Mouse (Mus musculus) left cerebral cortex, postnatal 14 days (tissue): ENCODE measurements around the gene Kcnj14. TPM values are rescaled to one million over a fixed set of nuclear protein-coding genes. Genes with fewer than 3 reads are reported as not detected.

Experiments
- DNase-seq, 2 experiments: peaks; one replicate each; pipeline ENCODE4 v3.0.0; 2021 to 2022; ENCODE audit warnings: low spot score in 2 of 2, mixed read lengths in 1 of 2
- intact Hi-C: fragments of 180-260 bp; cut with DNase I; formaldehyde crosslinking; loops from one replicate; pipeline ENCODE4 v1.15.1; 2025
- long read RNA-seq, 2 experiments: library from polyadenylated mRNA; stranded (forward); transcript quantifications; one replicate each; pipeline ENCODE4 v2.0.0; 2021
- total RNA-seq, 2 experiments: library from RNA; stranded (reverse); gene quantifications; 2 replicates each; pipeline ENCODE4 v1.2.3; 2021

Kcnj14 gene
- 1 to 10 TPM; 1.8 to 1.9 TPM for total RNA-seq
- long read RNA-seq, experiment 1, result 0 reads
- long read RNA-seq, experiment 2, partial matches to known transcripts, result 1 of 2 reads
- long read RNA-seq, experiment 2, other reads (novel, unspliced or antisense), result 0 of 2 reads

DNA sequence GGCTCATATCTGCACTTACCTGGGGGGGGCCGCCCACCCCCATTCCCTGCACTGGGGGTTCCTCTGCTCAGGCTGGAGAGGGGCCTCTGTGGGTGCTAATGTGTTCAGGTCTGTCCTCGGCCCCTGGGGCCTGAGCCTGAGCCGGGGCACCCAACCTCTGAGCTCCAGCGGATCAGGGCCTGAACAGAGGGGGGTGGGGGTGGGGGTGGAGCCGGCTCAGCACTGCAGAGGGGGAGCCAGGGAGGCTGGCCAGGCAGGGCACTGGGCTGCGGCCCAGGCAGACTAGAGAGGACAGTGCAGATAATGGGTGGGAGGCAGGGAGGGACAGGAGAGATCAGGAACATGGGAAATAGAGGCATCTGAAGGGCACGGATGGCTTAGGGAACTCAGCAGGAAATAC lies at the start of gene Kcnj14:
Gene Kcnj14 (minus strand): TSS at position 185 of the 400 bp plus-strand sequence.
- intact Hi-C loops, result no loop called here
- DNase-seq, result no peak

DNA sequence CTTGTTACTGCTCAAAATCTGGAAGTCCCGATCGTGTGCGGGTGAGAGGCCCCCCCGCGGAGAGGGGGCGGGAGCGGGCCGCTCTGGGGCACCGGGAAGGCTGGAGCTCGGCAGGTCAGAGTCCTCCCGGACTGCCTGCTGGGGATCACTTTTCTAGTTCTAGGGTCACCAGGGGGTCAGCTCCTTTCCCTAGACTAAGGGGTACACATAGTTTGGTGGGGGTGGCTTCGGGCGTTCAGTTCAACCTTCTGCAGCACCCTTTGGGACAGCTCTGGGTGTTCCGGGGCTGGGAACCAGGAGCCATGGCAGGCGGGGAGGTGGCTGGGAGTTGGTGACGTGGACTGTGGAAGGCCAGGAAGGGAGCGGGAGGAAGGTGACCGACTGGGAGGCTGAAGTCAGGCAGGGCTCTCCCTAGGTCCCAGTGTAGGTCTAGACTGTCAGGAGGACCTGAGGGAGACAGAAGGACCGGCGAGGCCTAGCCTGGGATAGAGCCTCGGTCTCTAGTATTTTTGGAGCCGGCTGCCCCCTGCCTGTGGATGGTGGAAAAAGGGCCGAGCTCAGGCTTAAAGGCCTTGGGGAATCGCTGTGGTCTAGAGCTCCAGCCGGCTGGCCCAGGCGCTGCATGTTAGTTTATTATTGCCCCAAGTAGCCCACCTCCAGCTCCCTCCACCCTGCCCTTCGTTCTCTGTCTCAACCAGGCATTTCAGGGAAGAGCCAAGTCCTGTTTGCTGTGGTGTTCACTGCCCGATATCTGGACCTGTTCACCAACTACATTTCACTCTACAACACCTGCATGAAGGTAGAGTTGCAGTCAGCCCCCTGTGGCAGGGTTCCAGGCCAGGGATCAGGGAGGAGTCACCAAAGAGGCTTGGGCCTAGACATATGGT lies 48.7 kb upstream of the Kcnj14 start:
- peak in 1 of 2 experiments; percentile 40 for DNase-seq
- intact Hi-C loops, result loop anchor here (5.0 kb wide), 1 partner anchor 64 kb away; no protein-coding TSS in a partner anchor

DNA sequence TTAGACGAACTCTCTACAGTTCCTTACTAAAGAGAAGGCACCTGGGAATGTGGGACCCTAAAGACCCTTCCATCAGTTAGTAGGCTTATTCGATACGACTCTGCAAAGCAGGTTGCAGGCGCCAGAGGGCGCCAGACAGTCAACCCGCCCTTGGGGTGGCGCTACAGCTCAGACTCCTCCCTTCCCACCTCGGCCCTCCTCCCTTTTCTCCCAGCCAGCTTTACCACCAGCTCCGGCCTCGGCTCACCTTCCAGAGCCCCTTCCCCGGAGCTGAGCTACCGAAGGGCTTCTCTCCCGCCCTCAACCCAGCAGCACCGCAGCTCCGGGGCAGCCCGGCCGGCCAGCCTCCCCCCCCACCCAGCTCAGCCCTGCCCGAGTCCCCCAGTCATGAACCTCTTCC lies 48.0 kb upstream of the Kcnj14 start, which contains the start of gene Kdelr1:
Gene Kdelr1 (plus strand): TSS at position 149 of the 400 bp plus-strand sequence.
- peak; percentile 91 to 93 for DNase-seq
- intact Hi-C loops, result loop anchor here (5.0 kb wide), 1 partner anchor 65 kb away; no protein-coding TSS in a partner anchor

DNA sequence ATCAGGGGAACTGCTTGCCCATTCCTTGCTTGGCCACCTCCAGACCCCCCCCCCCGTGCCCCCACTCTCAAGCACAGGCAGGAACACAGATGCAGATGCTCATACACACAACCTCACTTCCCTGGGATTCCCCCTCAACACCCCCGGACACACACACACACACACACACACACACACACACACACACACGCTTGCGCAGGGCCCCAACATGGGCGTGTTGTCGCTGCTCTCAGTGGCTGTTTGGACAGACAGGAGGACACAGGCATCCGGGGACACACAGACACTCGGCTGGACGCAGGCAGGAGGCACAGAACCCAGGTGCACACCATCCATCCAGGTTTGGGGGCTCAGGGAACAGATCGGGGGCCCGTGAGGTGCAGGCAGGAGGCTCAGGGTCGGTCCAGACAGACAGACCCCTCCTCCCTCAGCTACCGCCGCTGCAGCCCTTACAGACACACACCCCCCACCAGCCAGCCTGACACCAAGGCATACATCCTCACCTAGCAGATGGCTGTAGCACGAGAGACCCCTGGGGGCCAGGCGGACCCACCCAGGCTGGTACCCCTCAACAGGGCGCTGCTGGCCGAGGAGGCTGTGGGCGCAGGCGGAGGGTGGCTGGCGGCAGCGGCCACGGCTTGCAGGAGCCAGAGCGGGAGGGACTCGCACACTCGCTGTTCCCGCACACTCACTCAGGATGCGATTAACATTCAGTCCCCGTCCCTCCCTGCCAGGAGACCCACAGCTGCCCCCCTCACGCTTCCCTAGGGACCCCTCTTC lies 45.9 kb upstream of the Kcnj14 start:
- intact Hi-C loops, result loop anchor here (2.0 to 5.0 kb wide), 2 partner anchors 67 to 138 kb away; no protein-coding TSS in a partner anchor

DNA sequence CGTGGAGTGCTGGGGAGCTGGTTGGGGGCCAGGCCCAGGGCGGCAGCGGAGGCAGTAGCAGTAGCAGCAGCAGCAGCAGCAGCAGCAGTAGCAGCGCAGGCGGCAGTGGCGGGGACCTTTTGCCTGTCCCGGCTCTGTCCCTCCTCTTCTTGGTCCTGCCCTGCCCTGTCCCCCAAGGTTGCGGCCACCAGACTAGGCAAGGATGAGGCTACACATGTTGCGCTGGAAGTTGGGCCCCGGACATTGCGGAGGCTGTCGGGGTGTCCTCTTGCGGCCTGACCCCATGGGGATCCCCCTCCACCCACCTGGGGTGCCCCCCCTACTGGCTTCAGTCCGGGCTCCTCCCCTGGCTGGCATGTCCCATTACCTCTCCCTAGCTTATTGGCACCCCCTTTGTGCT lies 45.2 kb upstream of the Kcnj14 start:
- intact Hi-C loops, result loop anchor here (2.0 to 5.0 kb wide), 2 partner anchors 68 to 139 kb away; no protein-coding TSS in a partner anchor
- no peak for DNase-seq

More for the DNA sequence above, 45.9 kb upstream of the Kcnj14 start:
- DNase-seq, result no peak

DNA sequence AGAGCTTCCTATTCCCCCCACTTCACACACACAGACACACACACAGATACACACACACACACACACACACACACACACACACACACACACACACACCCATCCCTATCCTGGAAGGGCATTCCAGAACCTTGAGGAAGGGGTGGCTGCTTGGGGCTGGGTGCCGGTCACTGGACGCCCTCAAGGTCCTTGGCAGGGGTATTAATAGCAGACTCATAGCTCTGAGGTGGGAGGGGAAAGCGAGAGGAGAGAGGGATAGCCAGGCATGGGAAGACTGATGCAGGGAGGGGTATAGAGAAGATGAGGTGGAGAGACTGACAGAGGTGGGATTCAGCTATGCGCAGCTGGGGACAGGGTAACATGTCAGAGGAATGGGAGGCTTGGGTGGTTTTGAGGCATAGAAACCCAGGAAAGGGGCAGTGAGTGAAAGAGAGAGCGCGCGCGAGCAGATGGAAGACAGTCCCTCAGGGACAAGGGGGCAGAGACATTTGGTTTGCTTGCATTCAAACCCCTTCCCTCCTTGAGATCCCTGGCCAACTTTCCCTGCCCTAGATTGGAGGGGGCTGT lies 44.6 kb upstream of the Kcnj14 start:
- intact Hi-C loops, result no loop called here

DNA sequence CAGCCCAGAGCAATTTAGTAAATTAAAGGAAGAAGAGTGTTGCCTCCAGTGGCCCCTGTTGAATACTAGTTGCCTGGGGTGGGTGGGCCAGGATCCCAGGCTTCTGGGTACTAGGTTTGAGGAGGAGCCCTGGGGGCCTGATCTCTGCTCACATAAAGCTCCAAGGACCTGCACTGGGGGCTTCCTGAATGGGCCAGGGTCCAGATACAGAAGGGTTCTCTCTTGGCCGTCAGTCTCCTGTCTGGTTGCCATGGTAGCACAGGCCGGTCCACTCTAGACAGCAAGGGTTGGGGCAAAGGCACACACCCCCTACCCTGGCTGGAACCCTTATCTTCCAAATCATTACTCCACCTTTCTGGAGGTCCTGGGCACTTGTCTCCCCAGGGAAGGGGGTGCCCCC lies 43.3 kb upstream of the Kcnj14 start:
- DNase-seq, result no peak
- intact Hi-C loops, result no loop called here

More for the DNA sequence above, 44.6 kb upstream of the Kcnj14 start:
- no peak for DNase-seq

DNA sequence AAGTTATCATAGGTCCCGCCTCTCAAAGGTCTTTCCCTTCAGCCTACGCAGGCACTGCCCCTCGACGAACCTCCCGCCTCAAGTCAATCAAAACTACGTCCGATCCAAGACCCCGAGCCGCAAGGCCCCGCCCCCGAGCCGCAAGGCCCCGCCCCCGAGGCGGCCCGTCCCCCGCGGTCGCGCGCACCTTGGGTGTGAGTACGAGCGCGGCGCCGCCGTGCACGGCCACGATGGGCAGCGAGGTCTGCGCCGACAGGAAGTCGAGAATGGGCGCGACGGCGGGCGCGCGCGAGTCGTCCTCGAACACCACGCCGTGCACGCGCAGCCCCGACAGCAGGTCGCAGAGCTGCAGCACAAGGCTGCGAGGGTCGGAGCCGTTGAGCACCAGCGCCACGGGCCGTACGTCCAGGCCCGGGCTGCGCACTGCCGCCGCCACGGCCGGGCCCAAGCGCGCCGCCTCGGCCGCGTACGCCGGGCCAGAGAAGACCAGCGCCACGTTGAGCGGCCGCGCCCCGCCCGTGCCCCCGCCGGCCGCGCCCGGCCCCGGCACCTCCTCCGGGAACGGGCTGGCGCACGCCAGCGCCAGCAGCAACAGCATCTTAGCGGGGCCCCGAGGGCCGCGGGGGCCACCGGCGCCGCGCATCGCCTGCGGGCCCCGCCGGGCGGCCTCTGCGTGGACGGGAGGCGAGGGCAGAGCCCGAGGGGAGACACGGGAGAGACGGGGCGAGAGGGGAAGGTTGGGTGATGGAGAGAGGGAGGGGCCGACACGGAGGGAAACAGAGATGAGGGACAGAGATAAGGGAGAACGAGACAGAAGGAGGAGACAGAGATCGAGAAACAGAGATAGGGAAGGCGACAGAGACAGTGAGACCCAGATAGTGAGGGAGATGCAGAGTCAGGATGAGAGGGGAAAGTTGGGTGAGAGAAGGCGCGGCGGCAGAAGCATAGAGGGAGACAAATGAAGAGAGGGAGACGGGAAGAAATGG lies 41.6 kb upstream of the Kcnj14 start:
- intact Hi-C loops, result no loop called here
- peak; percentile 86 to 93 for DNase-seq

DNA sequence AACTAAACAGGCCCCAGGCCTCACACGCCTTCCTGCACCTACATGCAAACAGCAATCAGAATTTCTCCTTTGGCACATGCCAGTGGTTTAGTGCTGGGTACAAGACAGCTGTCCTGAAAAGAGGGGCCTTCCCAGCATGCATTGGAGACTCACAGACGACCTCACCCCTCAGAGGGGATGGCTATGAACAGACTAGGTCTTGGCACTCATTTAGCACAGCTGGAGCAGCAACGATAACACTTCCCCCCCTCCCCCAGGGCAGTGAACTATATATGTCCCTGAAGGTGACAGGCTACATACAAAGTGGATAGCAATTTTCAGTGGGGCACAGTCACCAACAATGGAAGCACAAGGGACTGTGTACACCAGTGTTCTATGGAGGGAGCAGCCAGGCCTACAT lies 39.9 kb upstream of the Kcnj14 start:
- intact Hi-C loops, result no loop called here
- DNase-seq, result no peak

DNA sequence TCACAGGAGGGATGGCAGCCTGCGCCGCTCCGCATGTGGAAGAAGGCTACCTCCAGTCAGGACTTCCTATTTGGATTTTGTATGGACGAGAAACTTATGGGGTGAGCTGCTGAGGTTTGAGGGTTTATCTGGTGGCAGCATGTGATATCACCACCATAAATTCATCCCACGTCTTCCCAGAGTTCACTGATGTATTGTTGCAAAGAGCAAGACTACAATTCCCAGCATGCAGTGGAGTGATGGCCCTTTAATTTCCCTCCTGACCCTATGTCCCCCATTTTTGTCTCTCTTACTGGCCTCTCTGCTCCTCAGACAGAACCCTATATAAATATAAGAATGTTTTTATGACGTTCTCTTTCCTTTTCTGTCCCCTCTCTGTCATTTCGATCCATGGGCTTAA lies 38.2 kb upstream of the Kcnj14 start:
- intact Hi-C loops, result no loop called here
- no peak for DNase-seq

DNA sequence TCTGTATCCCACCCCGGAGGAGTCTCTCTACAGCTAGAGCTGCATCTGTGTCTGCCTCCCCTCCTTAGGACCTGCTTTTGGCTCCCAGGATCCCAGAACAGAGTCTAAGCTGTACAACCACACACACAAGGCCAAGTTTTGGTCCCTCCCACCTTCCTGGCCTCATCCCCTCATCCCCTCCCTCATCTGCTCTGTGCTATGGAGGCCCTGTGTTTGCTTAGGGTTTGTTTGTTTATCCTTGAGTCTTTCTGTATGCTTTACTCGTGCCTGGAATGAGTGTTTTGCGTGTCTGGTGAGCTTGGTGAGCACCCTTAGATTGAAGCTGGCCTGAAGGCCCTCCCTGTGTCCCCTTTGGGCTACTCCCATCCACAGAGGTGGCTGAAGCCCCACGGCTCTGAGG lies 34.4 kb upstream of the Kcnj14 start:
- intact Hi-C loops, result no loop called here
- no peak for DNase-seq

DNA sequence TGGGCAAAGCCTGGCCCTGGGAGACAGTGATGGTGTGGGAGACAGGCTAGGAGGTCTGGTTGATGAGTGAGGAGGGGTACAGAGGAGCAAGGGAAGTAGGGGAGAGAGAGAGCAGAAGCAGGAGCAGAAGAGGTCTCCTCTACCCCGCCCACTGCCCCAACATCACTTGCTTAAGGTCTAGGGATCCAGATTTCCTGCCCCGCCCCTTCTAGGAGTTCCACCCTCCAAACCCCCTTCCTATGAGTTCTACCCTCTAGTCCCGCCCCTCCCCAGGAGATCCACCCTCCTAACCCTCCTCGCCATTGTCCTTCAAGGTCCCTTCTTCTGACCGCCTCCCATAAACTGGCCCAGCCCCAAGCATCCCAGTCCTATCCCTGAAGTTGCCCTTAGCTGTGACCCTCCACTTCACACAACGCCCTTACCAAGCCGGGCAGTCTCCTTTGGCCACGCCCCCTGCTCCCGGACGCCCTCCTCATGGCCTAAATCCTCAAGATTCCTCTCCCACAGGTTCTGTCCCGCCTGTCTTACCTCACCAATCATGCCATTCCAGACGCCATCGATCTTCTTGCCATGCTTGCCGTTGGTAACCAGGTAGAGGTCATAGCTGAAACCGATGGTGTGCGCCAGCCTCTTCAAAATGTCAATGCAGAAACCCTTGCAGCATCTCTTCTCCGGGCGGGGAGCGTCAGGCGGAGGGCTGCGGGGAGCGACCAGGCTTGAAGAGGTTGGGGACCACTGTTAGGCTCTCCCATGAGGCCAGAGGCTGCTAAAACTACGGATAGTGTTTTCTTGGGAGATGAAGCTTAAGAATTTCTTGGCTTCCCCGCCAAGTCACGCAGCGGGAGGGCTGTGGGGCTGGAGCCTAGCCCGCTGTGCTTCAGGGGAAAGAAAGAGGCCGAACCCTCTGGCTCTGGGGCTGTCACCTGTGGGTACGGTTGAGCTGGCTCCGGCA lies 32.6 kb upstream of the Kcnj14 start:
- intact Hi-C loops, result no loop called here
- DNase-seq, result no peak

DNA sequence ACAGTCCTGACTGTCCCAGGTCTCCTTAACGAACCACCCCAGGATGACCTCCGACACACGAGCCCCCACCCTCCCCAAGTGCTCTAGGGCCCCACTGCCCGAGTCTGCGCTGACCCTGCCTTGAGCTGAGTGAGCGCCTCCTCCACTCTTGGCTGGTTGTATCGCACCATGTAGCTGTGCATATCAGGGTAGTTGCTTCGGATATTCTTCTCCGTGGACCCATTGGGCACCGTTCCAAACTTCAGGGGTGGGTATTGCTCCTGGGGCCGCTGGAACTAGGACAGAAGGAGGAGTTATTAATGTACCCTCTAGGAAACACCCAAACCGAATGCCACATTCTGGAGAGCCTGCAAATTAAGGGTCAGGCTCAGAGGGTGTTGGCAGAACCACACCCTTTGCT lies 28.5 kb upstream of the Kcnj14 start:
- intact Hi-C loops, result no loop called here
- DNase-seq, result no peak

DNA sequence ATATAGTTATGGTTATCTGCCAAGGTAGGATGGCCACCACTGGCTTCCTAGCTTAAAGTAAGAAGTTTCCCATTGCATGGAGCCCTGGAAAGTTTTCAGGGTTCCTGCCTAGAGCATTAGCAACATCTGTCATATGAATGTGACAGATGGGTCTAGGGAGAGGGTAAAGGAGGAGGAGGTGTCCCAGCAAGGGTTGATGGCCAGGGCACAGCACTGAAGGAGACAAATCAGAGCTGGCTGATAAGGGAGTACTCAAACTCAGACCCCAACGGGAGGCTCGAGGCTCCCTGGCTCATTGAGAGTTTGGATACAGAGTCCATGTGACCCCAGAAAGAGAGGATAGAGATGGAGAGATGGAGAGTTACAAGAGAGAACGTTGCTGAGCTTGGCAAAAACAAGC lies 26.1 kb upstream of the Kcnj14 start:
- intact Hi-C loops, result no loop called here
- DNase-seq, result no peak

DNA sequence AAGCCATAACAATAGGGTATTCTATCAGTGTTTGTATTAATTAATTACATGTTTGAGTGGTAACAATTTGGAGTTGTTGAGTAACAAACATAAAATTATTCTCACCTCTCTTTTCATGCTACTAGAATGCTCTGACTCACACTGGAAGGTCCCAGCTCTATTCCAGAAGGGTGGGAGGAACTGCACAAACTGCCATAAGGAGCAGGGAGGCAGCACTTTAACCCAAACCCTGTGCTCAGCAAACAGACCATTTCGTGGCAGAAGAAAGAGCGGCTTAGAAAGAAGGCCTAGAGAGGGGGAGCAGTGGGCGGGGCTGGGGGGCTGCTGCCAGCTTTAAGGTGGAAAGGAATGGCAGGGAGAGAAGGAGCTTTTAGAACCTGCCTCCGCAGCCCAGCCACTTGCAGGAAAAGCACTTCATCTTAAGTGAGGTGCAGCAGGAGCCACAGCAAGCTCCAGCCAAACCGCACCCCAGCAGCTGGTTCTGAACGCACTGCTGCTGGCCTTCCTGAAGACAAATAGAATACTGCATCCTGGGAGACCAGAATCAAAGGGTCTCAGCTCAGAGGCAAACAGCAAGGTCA lies 24.0 kb upstream of the Kcnj14 start:
- DNase-seq, result no peak
- intact Hi-C loops, result no loop called here

DNA sequence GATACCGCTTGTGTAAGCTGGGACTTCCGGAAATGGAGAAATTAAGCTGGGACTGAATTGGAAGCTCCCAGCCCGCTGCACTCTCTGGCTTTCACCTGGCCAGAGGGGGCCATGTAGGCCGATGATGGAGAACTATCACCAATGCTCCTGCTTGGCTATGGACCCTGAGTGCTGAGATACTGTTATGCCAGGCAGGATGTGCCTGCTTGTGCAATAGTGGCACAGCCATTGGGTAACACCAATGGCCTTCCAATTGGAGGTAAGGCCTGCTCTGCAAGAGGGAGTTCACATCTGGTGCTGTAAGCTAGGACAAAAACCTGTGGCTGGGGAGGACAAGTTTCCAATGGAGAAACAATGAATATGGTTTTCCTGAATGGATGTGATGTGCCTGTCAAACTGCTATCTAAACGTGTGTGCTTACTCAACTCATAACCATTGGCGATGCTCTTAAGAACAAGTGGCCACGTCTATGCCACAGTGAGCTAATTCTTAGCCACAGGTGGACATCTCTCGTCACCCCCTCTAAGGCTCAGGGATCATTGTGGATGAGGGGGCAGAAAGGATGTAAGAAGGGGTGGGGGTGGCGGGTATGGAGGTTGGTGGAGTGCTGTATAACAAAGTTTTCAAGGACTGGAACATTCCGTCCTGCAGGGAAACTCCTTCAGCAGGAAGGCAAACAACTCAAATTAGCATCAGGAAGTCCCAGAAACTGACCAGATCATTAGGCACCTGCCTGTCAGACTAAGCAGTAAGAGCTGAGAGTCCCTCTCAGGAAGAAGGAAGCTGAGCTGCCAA lies 18.6 kb upstream of the Kcnj14 start:
- intact Hi-C loops, result no loop called here
- DNase-seq, result no peak
